Mouse (Mus musculus): ENCODE results near the gene Itpr1.

Gene Itpr1

DNA sequence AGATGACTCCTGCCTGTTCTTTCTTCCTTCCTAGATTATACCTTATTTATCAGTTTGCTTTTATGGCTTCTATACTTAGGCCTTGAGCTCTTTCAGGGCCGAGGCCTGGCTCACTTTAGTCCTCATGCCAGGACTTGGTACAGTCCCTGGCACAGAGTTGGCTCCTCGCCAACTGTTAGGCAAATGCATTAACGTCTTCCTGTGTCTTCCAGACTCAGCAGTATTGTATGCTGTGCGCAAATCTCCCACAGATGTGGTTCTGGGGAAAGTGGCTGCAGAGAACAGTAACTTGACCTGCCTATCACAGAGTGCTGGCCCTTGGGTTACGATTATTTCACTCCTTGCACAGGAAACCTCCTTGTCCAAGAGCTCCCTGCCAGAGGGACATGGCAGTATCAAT lies 27.9 kb downstream of the Itpr1 start:
- no peak for DNase-seq (ENCODE audit: low spot score in 2 of 2)

DNA sequence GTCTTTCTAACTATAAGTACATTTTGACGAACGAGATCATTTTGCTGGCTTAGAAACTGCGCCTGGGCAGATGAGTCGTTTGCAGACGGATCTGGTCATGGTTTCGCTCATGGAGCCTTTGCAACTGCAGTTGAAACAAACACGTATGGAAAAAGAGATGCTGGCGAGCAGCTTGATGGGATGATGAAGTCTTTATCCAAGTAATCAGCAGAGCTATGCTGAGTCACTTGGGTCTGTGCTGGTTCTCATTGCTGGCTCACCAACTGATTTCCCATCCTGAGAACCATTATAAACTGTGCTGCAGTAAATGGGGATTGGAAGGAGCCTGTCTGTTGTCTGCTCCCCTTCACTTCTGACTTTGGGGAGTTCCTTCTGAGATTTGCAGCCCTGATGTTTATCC lies 31.7 kb downstream of the Itpr1 start:
- DNase-seq (ENCODE audit: low spot score in 2 of 2) = no peak

DNA sequence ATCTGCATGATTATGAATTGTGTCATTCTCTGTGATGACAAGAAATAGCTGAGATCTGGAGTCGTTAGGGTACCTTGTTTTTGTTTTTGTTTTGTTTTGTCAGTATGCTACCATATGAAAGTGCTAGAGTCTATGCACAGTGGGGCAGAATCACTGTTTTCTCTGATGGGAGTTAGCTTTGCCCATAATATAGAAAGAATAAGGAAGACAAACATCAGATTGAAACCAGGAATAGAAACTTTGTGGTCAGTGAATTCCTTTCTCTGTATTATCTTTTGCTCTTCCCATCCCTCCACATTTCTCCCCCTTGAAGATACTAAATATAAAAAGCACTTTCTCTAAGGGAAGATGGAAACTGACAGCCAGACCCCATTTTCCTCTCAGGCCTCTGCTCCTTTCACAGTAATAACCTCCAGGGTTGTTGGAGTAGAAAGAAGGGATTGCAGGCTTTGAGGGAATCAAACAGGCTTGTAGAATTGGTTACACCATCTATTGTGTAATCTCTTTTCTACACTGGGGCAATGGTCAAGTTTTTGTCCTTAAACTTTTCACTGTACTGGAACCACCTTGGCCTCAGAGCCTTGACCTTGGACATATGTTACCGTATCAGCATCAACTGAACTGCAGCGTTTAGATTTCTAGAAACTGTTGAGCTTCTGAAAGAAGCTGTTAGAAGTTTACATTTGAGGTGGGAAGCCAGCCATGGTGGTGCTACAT lies 33.6 kb downstream of the Itpr1 start:
- DNase-seq (ENCODE audit: low spot score in 2 of 2) = no peak

DNA sequence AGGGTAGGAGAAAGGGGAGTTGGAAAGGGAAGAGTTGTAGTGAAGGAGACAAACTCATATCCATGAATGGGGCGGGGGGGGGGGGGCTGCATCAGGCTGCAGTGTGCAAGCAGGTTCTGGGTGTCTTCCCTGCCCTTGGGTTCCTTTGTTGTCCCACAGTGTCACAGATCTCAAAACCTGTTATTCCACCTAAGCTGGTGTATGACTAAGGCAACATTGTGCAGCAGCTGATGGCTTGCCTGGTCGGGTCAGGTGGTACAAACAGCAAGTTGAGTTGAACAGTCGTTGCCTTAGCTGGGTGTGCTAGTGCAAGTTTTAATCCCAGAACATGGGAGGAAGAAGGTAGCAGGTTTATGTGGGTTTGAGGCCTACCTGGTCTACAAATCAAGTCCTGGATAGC lies 34.3 kb downstream of the Itpr1 start:
- DNase-seq (ENCODE audit: low spot score in 2 of 2) = no peak

DNA sequence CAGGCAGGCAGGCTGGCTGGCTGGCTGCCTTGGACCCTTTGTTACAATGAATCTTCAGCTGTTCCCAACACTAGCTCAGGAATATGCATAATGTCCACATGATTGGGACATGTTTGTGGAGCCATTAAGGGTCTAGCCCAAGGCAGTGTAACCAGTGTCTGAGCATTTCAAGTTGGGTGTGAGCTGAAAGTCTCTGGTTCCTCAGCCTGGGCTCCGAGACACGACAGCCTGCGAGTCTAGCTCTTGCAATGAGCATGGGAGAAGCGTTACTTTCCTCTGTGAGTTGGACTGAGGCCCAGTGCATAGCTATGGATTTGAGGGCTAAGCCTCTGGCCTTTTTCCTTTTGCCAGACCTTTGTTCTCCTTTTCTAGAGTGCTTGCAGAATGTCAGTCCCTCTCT lies 35.6 kb downstream of the Itpr1 start:
- no peak for DNase-seq (ENCODE audit: low spot score in 2 of 2)

DNA sequence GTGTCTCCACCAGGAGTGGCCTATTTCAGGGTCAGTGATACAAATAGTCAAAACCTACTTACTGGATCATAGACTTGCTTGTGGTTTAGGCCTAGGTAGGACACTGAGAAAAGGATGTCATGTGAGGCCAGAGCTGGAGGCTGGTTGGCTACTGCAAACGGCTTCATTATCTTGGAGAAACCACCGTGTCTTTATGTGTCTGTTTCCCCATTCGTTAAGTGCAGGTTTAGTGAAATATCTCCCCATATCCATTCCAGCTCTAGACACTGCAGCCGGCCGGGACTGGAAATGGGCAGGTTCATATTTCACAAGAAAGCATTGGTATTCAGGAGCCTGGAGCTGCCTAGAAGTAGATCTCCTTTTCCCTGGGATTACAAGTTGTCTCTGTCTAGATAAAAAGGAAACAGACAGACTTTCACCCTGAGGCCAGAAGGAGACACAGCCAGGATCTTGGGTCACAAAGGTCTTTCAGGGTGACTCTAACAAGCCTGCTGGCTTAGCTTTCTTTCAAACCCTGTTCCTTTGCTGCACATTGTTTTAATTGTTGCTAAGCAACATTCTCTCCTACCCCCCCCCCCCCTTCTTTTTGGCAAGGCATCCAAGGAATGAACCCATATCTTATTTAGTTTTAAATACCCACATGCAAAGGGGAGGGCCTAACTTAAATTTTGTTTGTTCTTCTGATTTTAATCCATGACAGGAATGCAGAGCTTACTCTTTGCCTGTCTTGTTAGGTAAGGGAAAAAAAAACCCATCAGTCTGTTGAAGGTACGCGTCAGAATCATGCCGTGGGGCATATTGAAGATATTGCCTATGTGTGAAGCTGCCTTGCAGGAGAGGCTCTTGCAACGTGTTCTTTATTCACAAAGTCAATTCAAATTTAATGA lies 36.4 kb downstream of the Itpr1 start:
- no peak for DNase-seq (ENCODE audit: low spot score in 2 of 2)

DNA sequence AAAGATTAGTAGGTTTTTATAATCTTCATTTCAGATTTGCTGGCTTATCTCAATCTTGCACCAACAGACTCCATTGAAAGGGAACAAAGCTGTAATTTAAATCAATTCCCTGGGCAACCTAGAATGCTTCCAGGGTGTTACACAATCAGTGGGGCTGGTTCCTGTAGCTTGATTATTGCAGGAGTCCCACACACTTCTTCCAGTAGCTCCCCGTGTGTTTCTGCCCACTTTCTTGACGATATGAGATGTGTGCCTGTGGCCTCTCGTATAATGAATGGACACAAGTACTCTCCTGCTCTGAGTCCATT lies 37.0 kb downstream of the Itpr1 start:
- peak in 1 of 2 experiments; percentile 46 for DNase-seq (ENCODE audit: low spot score in 2 of 2)

DNA sequence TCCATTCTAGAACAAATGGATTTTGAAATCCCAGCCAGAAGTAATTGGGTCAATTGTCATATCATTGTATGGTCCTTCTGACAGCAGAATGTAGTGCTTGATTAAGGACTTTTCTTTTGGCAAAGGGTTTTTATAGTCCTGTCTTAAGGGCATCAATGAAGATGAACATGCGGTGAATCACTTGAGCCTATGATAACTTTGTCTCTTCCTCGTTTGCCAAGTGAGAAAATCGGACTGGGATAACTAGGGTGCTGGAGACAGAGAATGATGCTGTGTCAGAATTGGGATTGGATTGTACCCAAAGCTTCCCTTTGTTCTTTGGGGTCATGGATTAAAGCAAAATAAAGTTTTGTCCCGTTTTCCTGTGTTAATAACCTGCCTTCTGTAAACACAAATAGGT lies 37.5 kb downstream of the Itpr1 start:
- DNase-seq (ENCODE audit: low spot score in 2 of 2) = no peak

DNA sequence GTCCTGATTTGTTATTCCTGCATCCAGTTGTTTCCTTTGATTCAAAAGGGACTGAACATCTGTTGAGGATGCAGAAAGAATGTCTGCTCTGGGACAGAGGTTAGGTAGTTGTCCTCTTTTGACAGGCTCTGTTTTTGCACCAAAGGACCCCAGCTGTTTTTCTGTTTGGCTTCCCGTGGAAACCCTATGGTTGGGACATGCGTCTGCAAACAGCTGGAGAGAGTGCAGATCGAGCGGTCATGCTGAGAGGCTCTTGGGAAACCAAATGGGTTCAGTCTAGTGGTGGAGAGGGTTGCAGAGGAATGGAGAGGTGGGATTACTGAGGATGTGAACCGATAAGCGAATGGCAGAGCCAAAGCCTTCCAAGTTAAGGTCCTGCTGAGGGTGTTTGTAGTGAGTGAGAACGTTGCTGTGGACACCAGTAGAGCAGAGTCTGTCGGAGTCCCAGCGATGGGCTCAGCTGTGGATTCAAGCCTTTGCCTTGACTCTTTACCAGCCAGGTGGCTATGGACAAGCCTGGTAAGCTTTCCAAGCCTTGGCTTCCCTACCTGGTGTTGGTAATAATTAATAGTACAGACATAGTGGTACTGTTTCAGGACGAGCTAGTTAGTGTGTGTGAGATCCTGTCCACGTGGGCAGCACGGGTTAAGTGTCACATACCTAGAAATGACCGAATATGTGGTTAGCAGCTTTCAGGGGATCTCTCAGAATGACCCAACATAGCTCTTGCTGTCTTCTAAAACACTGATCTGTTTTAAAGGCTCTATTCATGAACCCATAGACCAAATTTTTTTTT lies 39.9 kb downstream of the Itpr1 start:
- DNase-seq (ENCODE audit: low spot score in 2 of 2) = no peak

DNA sequence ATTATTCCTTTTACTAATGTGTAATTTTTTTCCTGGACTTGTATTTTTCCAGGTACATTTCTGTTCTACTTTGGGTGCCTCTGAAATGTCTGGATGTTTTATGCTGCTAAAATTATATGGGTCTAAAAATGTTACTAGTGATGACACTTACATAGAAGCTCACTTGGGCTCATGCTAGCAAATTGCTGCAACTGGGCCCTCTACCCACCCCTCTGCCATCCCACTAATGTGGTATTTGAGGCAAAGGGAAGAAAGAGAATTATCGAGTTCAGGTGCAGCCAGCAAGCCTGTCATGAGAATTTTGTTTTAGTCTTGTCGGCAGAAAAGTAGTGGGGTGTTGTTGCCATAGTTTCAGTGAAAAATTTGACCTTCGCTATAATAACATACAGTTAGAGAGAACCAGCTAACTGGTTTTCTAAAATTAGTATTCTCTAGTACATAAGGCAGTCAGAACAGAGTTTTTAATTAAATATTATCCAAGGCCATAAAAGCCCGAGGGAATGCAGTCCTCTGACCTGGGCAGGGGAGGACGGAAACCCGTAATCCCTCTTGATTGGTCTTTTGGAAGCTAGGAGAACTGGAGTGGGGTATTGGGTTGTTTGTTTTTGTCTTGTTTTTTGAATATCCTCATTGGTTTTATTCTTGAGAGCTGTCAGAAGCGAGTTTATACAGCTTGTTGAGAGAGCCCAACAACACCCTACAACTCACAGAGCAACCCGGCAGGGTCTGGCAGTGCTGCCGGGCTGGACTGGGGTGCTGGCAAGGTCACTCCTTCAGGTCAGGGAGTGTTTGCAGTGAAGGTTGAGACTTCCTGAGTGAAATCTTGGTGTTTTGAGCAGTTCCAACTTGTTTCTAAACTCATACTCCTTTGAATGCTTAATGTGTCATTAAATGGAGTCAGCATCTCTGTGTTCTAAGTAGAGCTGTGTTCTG lies 41.5 kb downstream of the Itpr1 start:
- peak in 1 of 2 experiments; percentile 49 for DNase-seq (ENCODE audit: low spot score in 2 of 2)

DNA sequence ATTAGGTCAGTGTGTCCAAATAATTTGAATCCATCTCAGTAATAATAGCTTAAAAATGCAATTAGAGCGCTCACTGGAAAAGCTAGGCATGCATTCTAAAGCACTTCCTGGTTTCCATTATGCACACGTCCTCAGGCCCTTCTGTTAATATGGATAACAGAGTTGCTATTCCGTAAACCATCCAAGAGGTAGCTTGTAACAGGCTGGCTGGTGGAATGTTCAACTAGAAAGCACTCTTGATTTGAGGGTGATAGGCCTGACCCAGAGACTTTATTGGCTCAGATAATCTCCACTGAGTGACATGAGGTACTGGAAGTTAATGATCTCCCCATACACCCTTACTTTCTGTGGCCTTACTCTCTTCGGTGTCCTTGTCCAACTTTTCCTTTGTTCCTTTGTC lies 43.0 kb downstream of the Itpr1 start:
- no peak for DNase-seq (ENCODE audit: low spot score in 2 of 2)

DNA sequence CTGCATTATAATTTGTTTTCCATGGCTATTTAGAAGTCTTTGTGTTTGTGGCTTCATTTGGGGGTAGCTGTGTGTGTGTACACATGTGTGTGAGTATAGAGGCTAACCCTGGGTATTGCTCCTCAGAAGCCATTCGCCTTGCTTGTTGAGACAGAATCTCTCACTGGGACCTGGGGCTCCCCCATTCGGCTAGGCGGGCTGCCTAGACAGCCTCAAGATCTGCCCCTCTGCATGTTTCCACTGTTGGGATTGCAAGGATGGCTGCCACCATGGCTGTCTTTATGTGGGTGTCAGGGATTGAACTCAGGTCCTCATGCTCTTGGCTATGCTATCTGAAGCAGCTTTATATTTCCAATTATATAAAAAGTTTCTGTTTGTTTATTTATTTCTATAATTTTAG lies 44.3 kb downstream of the Itpr1 start:
- DNase-seq (ENCODE audit: low spot score in 2 of 2) = no peak

DNA sequence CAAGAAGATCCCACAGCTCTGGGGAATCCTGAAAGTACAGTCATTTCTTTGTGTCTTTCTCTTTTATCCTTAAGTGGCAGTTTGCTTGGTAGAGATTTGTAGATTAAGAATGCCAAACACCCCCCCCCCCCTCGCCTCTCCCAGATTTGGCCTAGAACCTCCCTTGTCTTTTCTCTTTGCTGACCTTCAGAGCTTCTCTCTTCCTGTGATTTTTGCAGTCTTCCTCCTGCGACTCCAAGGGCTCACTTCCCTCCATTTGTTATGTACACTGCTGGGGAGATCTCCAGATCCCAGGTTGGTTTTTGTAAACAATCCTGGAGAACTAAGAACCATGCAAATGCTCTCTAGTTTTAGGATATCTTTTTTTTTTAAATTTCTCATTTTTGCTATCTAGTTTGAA lies 45.7 kb downstream of the Itpr1 start:
- DNase-seq (ENCODE audit: low spot score in 2 of 2) = no peak

DNA sequence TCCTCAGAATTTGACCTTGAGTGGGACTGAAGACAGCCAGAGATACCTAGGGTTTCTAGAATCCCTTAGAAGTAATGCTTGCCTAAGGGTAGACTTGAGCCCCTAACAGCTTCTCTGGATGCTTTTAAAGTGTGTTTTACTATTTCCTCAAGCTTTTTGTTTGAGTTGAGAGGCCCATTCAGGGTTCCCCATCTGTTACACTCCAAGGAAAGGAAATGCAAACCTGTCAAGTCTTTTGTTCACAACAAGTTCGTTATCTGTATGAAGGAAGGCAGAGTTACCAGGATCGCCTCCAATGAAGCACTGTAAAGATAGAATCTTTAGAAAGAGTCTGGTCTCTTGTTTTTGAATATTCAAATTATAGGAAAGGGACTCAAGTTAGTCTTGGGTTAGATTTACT lies 46.8 kb downstream of the Itpr1 start:
- DNase-seq (ENCODE audit: low spot score in 2 of 2) = no peak

DNA sequence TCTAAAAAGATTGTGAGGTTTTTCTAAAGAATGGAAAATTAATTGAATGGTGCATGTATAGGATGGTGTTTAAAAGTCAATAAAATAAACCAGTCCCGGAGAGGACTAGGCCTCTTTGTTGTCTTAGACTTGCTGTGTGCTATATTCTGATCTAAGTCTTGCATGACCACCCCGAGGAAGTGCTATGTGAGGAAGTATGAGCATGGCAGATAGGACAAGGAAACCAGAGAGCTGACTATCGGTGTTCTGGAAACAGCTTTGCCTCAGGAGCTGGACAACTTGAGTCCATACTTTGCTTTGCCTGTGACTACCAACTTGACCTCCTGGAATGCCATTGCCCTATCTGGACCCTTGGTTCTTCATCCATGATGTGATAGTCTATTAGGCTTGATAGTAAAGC lies 48.6 kb downstream of the Itpr1 start:
- DNase-seq (ENCODE audit: low spot score in 2 of 2) = no peak

DNA sequence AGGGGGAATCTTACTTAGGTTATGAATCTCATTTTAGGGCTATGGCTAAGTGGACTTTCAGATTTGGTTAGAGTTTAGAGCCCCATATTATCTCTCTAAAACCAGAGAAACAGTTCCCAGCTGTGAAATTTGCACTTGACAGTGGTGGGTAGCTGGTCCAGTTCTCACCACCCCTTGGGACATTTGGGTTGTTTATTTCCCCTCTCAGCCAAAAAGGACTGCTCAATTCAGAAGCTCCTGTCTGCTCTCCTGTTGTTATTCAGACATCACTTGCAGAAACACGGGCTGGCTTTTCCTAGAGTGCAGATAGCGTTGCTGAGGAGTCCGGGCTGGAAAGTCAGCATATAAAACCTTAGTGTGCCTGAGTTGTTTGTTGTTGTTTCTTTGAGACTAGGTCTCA lies 51.3 kb downstream of the Itpr1 start:
- no peak for DNase-seq (ENCODE audit: low spot score in 2 of 2)

DNA sequence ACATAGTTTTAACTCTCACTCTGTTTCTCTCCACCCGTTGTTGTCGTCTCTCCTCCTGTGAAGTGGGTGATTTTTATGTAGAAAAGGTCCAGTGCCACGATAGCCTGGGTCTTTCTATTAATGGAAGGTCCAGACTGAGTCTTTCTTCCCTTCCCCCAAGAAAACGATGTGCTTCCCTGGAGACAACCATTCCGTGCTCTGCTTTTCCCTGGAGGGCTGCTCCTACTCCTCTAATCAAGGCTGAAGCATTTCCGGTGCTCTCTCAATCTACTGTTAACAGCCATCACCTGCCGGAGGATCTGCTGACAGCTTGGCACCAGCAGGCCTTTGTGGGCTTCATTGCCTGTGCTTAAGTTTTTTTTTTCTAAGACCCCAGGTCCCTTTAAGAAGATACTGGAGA lies 60.6 kb downstream of the Itpr1 start:
- no peak for DNase-seq (ENCODE audit: low spot score in 2 of 2)

DNA sequence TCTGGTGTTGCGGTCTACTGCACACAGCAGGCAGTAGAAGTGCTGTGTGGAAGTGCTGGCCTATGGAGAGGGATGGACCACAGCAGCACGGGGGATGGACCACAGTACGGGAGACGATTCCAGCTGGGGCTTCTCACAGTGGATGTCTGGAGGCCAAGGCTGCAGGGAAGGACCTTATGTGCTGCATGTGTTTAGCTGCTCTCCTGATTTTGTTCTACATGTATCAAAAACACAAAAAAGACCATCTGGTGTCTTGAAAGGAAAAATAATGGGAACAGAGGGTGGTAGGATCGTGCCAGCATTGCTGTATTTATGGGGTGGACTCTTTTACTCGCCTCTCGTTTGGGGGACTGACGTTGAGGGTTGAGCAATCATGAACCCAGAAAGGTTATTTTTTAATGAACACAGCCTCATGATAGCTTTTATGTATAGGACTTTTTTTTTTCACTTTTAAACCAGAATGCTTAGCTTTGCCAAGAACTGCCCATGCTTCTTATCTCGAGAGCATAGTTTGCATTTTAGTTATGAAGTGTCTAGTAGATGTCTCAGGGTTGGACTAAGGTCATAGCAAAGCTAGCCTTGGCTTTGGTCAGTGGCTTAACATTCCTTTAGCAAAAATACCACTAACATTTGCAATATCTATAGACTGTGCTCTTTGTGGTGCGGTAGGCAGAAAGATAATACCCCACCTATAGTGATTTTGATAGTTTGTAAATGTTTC lies 61.6 kb downstream of the Itpr1 start:
- no peak for DNase-seq (ENCODE audit: low spot score in 2 of 2)

DNA sequence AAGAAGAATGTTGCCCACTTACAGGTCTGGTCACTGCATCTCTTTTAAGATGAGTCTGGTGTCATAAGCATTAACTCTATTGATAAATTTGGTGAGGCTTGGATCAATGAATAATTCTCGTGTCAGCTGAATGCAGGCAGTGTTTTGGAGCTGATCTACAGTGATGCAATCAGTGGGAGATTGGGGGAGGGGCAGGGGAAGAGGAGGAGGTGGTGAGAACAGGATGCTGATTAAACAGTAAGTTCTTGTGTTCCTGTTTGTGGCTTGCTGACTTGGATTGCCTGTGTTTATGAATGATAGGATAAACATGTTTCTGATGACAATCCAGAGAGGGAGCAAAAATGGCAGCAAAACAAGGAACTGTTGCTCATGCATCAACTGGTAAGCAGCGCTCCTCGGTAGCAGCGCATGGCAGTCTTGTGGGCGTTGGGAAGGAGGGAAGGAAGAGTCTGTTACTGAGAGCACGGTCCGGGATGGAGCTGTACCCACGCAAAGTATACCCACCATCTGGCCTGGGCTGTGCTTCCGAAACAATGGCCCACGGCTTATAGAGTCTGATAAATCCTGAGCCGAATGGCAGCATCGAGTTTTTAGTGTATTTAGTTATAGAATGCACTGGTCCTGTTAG lies 64.1 kb downstream of the Itpr1 start:
- DNase-seq (ENCODE audit: low spot score in 2 of 2) = peak; percentile 66 to 70

DNA sequence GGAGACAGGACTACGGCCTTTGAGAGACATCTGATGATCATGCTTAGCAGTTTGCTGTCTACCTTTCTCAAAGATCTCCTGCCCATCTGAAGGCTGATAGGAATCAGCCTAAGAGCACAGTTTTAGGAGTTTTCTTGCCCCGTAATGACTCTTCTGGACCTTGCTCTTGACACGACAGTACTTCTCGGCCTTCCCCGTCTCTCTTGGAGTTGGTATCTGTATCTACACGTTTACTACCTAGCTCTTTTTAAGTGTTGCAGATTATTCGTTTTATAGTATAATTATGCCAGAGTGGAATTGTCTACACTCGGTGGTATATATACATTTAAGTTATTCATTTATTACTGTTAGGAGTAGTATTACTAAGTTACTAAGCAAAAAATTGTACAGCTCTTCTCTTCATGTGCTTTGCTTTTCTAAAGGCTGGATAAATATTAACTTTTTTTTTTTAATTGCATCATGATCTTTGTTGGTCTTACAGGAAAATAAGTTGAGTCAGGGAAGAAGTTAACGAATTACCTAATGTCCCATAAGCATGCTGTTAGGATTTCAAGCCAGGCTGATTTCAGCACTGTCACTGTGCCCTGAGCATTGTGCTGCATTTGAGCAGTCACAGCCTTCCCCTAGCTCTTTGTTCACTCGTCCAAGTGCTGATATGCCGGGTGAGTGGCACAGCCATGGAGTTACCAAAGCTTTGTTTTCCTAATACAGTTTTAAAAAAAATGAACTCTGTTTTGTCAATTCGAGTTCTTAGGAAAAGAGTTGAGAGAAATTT lies 64.9 kb downstream of the Itpr1 start:
- DNase-seq (ENCODE audit: low spot score in 2 of 2) = no peak

All from frontal cortex, postnatal 36 days (tissue).